22 mouse cellular contexts compared by ENCODE assay signal in the genomic region with DNA sequence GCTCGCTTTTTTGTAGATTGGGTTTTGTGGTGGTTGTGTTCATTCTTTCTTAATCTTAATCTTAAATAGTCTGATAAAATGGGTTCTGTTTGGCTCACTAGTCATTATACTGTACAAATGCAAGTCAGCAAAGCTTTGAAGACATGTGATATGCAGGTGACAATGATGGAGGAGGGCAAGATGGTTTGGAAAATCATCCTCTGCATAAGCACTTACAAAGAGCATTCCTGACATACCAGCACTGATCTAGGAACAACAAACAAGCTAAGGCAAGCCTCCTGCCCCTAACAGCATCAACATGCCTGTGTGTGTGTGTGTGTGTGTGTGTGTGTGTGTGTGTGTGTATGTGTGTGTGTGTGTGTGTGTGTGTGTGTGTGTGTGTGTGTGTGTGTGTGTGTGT.
A peak's percentile ranks its signal among the peaks of the same experiment; 100 is the strongest.
DNase-seq lines count a peak whose midpoint lies in the region; ATAC-seq lines count a peak whose summit lies in the region.
"Had no signal": no experiment of that assay in that cellular context is flagged by ENCODE, and none has a peak within 500 bp of the region (broad histone marks: within the 10 kb centered on the region; RNA-seq: fewer than 3 reads in every experiment).

No protein-coding gene starts in this region.

- ATAC-seq in embryonic facial prominence, embryonic 12.5 days (ENCODE audit: insufficient number of reproducible peaks, insufficient read depth, low FRiP score, low TSS enrichment): no peak
- ATAC-seq in embryonic facial prominence, embryonic 14.5 days (ENCODE audit: low read depth): no peak
- ATAC-seq in liver, embryonic 11.5 days (replicated peaks; ENCODE audit: low FRiP score): no peak
- ATAC-seq: forebrain, embryonic 14.5 days; forebrain, embryonic 16.5 days; Patski had no signal

- no peak overlapping the region for H3K4me3 ChIP-seq in embryonic facial prominence, embryonic 12.5 days
- no peak overlapping the region for H3K4me3 ChIP-seq in embryonic facial prominence, embryonic 10.5 days
- H3K4me3 ChIP-seq in embryonic facial prominence, embryonic 14.5 days (ENCODE audit: low read depth, low read length): no peak overlapping the region
- no peak overlapping the region for H3K4me3 ChIP-seq in liver, embryonic 11.5 days (ENCODE audit: low read depth, low read length)
- H3K4me3 ChIP-seq: embryonic facial prominence, embryonic 15.5 days; erythroblast, embryonic 14.5 days; forebrain, embryonic 10.5 days; forebrain, embryonic 12.5 days had no signal

- no peak overlapping the region for H3K9ac ChIP-seq in embryonic facial prominence, embryonic 12.5 days
- H3K9ac ChIP-seq in embryonic facial prominence, embryonic 14.5 days (ENCODE audit: low read depth, low read length): no peak overlapping the region
- no peak overlapping the region for H3K9ac ChIP-seq in liver, embryonic 11.5 days (ENCODE audit: low read depth, low read length)
- H3K9ac ChIP-seq: embryonic facial prominence, embryonic 15.5 days; forebrain, embryonic 12.5 days had no signal

- H3K4me2 ChIP-seq in embryonic facial prominence, embryonic 12.5 days (replicated peaks): no peak overlapping the region
- no peak overlapping the region for H3K4me2 ChIP-seq in embryonic facial prominence, embryonic 14.5 days (ENCODE audit: low read depth, low read length)
- no peak overlapping the region for H3K4me2 ChIP-seq in liver, embryonic 11.5 days
- H3K4me2 ChIP-seq: embryonic facial prominence, embryonic 15.5 days; forebrain, embryonic 12.5 days had no signal

- no peaks in the 10 kb centered on the region for H3K27me3 ChIP-seq in embryonic facial prominence, embryonic 12.5 days
- H3K27me3 ChIP-seq in embryonic facial prominence, embryonic 10.5 days (replicated peaks; ENCODE audit: low read depth, poor library complexity, severe bottlenecking): no peaks in the 10 kb centered on the region
- no peaks in the 10 kb centered on the region for H3K27me3 ChIP-seq in embryonic facial prominence, embryonic 14.5 days (replicated peaks; ENCODE audit: control insufficient read depth, insufficient read depth, low read length)
- no peaks in the 10 kb centered on the region for H3K27me3 ChIP-seq in liver, embryonic 11.5 days (replicated peaks; ENCODE audit: control insufficient read depth, insufficient read depth, low read length)
- H3K27me3 ChIP-seq: embryonic facial prominence, embryonic 15.5 days; forebrain, embryonic 12.5 days; Patski had no signal

- DNase-seq in embryonic facial prominence, embryonic 10.5 days (ENCODE audit: low spot score): no peak
- DNase-seq in Muller cell, postnatal 12 days (ENCODE audit: inconsistent ontology term): peak; percentile 60
- peak; percentile 26 for DNase-seq in ZHBTc4 (ENCODE audit: low read depth, low spot score)
- DNase-seq in embryonic facial prominence, embryonic 14.5 days (ENCODE audit: low spot score): peak; percentile 70
- DNase-seq in liver, embryonic 11.5 days (ENCODE audit: low spot score): no peak
- DNase-seq in cerebellum, adult 9-11 months: no peak
- DNase-seq: adrenal gland, adult 2 months; adrenal gland, postnatal 14 days; adrenal gland, postnatal 36 days; cerebellum, adult 11-12 months; cerebellum, adult 2 months; cerebellum, adult 9-10 months; cerebellum, postnatal 14 days; cerebellum, postnatal 36 days had no signal

- H3K9me3 ChIP-seq in embryonic facial prominence, embryonic 12.5 days: no peaks in the 10 kb centered on the region
- no peaks in the 10 kb centered on the region for H3K9me3 ChIP-seq in embryonic facial prominence, embryonic 10.5 days
- H3K9me3 ChIP-seq in embryonic facial prominence, embryonic 14.5 days (ENCODE audit: control insufficient read depth, low read length): no peaks in the 10 kb centered on the region
- no peaks in the 10 kb centered on the region for H3K9me3 ChIP-seq in liver, embryonic 11.5 days (ENCODE audit: control insufficient read depth, low read length)
- H3K9me3 ChIP-seq: embryonic facial prominence, embryonic 15.5 days; forebrain, embryonic 10.5 days; forebrain, embryonic 12.5 days had no signal

- H3K4me1 ChIP-seq in embryonic facial prominence, embryonic 12.5 days: no peaks in the 10 kb centered on the region
- peaks cover 5% of the 10 kb centered on the region; the same call in 1 of the 2 replicates for H3K4me1 ChIP-seq in embryonic facial prominence, embryonic 10.5 days
- H3K4me1 ChIP-seq in embryonic facial prominence, embryonic 14.5 days (ENCODE audit: control insufficient read depth, insufficient read depth, low read length): peaks cover 8% of the 10 kb centered on the region
- no peaks in the 10 kb centered on the region for H3K4me1 ChIP-seq in liver, embryonic 11.5 days (replicated peaks; ENCODE audit: control insufficient read depth, insufficient read depth, low read length)
- H3K4me1 ChIP-seq: embryonic facial prominence, embryonic 15.5 days; forebrain, embryonic 10.5 days; forebrain, embryonic 12.5 days had no signal

- 0 out of 2 replicates have a peak overlapping the region, but pooled peaks have one; percentile 23 for H3K27ac ChIP-seq in embryonic facial prominence, embryonic 12.5 days
- no peak overlapping the region for H3K27ac ChIP-seq in embryonic facial prominence, embryonic 10.5 days (replicated peaks)
- no peak overlapping the region for H3K27ac ChIP-seq in embryonic facial prominence, embryonic 14.5 days (replicated peaks; ENCODE audit: low read depth, low read length)
- no peak overlapping the region for H3K27ac ChIP-seq in liver, embryonic 11.5 days (ENCODE audit: low read depth, low read length)
- H3K27ac ChIP-seq: embryonic facial prominence, embryonic 15.5 days; forebrain, embryonic 10.5 days; forebrain, embryonic 12.5 days had no signal

- no peaks in the 10 kb centered on the region for H3K36me3 ChIP-seq in embryonic facial prominence, embryonic 12.5 days
- no peaks in the 10 kb centered on the region for H3K36me3 ChIP-seq in embryonic facial prominence, embryonic 10.5 days (replicated peaks)
- H3K36me3 ChIP-seq in embryonic facial prominence, embryonic 14.5 days (ENCODE audit: control insufficient read depth, insufficient read depth, low read length): no peaks in the 10 kb centered on the region
- no peaks in the 10 kb centered on the region for H3K36me3 ChIP-seq in liver, embryonic 11.5 days (ENCODE audit: control insufficient read depth, insufficient read depth, low read length)
- H3K36me3 ChIP-seq: embryonic facial prominence, embryonic 15.5 days; forebrain, embryonic 10.5 days; forebrain, embryonic 12.5 days had no signal

- 92% methylated on average over 1 of the region's 1 CpGs for WGBS in embryonic facial prominence, embryonic 12.5 days
- WGBS in embryonic facial prominence, embryonic 10.5 days: 84% methylated on average over 1 of the region's 1 CpGs
- 81% methylated on average over 1 of the region's 1 CpGs for WGBS in embryonic facial prominence, embryonic 14.5 days
- WGBS in liver, embryonic 11.5 days: 65% methylated on average over 1 of the region's 1 CpGs

Comparison
In these comparisons a context has a peak if more than half of its experiments do, and no peak if none do; other contexts are left out.
1. DNase-seq: peak in Muller cell, postnatal 12 days (single experiment), ZHBTc4 (single experiment) and embryonic facial prominence, embryonic 14.5 days (single experiment); none in embryonic facial prominence, embryonic 10.5 days (single experiment), liver, embryonic 11.5 days (single experiment) and cerebellum, adult 9-11 months (single experiment).